Mouse (Mus musculus) kidney, embryonic 14.5 days (tissue): ENCODE measurements around the gene Hmox2. TPM values are rescaled to one million over a fixed set of nuclear protein-coding genes. Genes with fewer than 3 reads are reported as not detected.

Source experiments
- ATAC-seq: fragments of 200-750 bp; cut with Nextera tagmentation; 2 replicates; pipeline ENCODE4 v1.8.0; 2017; ENCODE audit warnings: moderate number of reproducible peaks, mild to moderate bottlenecking, moderate TSS enrichment, moderate library complexity; ENCODE audit not compliant: low FRiP score, low TSS enrichment
- H3K27ac ChIP-seq: fragments of 300-500 bp; sonication (generic); 2 replicates; pipeline ENCODE4 v1.5.1; 2014; ENCODE audit warnings: low read depth, mild to moderate bottlenecking, low read length, moderate library complexity, mixed read lengths
- H3K27me3 ChIP-seq: fragments of 300-500 bp; sonication (generic); 2 replicates; pipeline ENCODE4 v1.6.1; 2014; ENCODE audit warnings: mild to moderate bottlenecking, low read length; ENCODE audit not compliant: control insufficient read depth, insufficient read depth
- H3K36me3 ChIP-seq: fragments of 300-500 bp; sonication (generic); 2 replicates; pipeline ENCODE4 v1.6.1; 2014; ENCODE audit warnings: low read length, mixed read lengths; ENCODE audit not compliant: control insufficient read depth, insufficient read depth
- H3K4me1 ChIP-seq: fragments of 300-500 bp; sonication (generic); 2 replicates; pipeline ENCODE4 v1.6.1; 2014; ENCODE audit warnings: low read length, mixed read lengths; ENCODE audit not compliant: control insufficient read depth, insufficient read depth
- H3K4me2 ChIP-seq: fragments of 300-500 bp; sonication (generic); replicated peaks from 2 replicates; pipeline ENCODE4 v1.6.1; 2014; ENCODE audit warnings: low read depth, mild to moderate bottlenecking, low read length
- H3K4me3 ChIP-seq: fragments of 300-500 bp; sonication (generic); 2 replicates; pipeline ENCODE4 v1.5.1; 2014; ENCODE audit warnings: mild to moderate bottlenecking, low read length
- H3K9ac ChIP-seq: fragments of 300-500 bp; sonication (generic); 2 replicates; pipeline ENCODE4 v1.6.1; 2014; ENCODE audit warnings: low read depth, mild to moderate bottlenecking, low read length, moderate library complexity
- H3K9me3 ChIP-seq: fragments of 300-500 bp; sonication (generic); 2 replicates; pipeline ENCODE4 v1.6.1; 2016; ENCODE audit warnings: low read length; ENCODE audit not compliant: control insufficient read depth
- WGBS: fragments of 180-500 bp; shearing (Covaris S2); extraction: QIAGEN DNeasy Blood & Tissue Kit; methylation state at CpG from one replicate; pipeline ENCODE4 v1.1.7; 2014; 5-methylcytosine and 5-hydroxymethylcytosine counted together
- polyA plus RNA-seq: library from polyadenylated mRNA; unstranded; fragments of >200 nt; fragmentation: Nextera tagmentation; extraction: Ambion mirVana; gene quantifications from 2 replicates; pipeline ENCODE4 v1.2.1, GENCODE M21; 2014

The Hmox2 gene
- polyA plus RNA-seq, 1 experiment from 2014 or later = 103 TPM

GRCm38 (mm10) chr16:4789311-4789768 is 63.2 kb downstream of the Hmox2 start:
- Histone ChIP-seq H3K9me3 (no peaks in the 10 kb centered on the region), H3K4me3 (peak overlapping the region; percentile 87), H3K4me1 (peaks cover 26% of the 10 kb centered on the region), H3K4me2 (peak overlapping the region; percentile 72), H3K36me3 (no peaks in the 10 kb centered on the region; the same call in 1 of the 2 replicates), H3K27me3 (no peaks in the 10 kb centered on the region), H3K27ac (peak overlapping the region; percentile 98), H3K9ac (peak overlapping the region; percentile 89)
- peak; percentile 58 for ATAC-seq
- WGBS = under 1% methylated on average over 29 of the region's 29 CpGs

DNA sequence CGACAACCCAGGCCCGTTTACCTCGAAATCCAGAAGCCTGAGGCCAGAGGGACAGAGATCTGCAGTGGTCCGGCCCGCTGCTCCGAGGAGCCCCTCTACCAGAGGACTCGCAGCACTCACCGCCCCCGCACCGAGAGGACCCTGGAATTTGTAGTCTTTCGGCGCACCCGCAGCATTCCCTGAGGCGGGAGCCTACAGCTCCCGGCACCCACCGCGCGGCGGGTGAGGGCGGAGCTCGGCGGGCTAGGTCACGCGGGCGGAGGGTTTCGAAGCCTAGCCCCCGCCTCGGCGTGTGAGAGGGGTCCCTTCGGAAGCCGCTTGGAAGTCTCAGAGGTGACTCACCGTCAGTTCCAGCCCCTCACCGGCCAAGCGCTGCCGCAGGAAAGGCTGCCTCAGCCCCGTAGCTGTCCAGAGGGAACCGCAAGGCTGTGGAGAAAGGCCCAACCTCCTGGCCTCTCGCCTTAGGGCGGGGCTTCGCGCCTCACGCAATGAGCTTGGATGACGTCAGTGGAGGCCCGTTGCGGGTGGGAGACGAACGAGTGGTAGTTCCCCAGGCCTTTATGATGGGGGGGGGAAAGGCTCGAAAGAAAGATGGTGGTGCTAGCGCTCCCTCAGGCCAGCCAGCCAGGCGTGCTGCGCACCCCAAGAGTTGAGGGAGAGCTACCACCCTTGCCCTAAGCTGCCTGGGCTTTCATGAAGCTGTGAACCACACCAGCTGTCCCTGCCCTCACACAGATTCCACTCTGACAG is 63.8 kb downstream of the Hmox2 start, which contains the start of gene Cdip1:
Cdip1 (minus strand) TSS at position 483 of the 750 bp plus-strand sequence.
- no peaks in the 10 kb centered on the region for H3K27me3 ChIP-seq
- WGBS = under 1% methylated on average over 51 of the region's 51 CpGs
- peak within 1 kb of the TSS; percentile 89 for H3K9ac ChIP-seq
- peak within 1 kb of the TSS; percentile 98 for H3K27ac ChIP-seq
- peak within 1 kb of the TSS; percentile 87 for H3K4me3 ChIP-seq
- H3K36me3 ChIP-seq = no peaks in the 10 kb centered on the region
- H3K4me2 ChIP-seq = peak within 1 kb of the TSS; percentile 72
- no peaks in the 10 kb centered on the region for H3K9me3 ChIP-seq
- ATAC-seq = peak; percentile 98
- peaks cover 25% of the 10 kb centered on the region for H3K4me1 ChIP-seq

DNA sequence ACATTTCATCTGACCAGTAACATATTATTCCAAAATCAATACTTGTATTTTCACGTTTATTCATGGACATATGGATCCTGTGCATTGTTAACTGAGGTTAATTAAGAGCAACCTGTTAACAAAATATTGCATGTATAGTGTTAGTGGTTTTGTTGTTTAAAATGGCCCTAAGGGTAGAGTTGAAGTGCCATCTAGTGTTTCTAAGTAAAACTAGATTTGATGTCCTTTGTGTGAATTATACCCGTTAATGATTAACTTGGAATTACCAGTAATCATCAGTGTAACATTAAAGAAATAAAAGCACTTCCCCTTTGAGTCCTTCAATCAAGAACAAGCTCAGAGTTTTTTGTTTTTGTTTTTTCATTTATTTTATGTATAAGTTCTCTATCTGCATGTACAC is 65.2 kb downstream of the Hmox2 start:
- Histone ChIP-seq H3K4me1 (peaks cover 19% of the 10 kb centered on the region), H3K27me3 (no peaks in the 10 kb centered on the region), H3K9ac (no peak overlapping the region), H3K27ac (no peak overlapping the region), H3K4me3 (no peak overlapping the region), H3K36me3 (no peaks in the 10 kb centered on the region), H3K4me2 (no peak overlapping the region), H3K9me3 (no peaks in the 10 kb centered on the region)
- no peak for ATAC-seq
- 56% methylated on average over 2 of the region's 2 CpGs for WGBS

- Histone ChIP-seq H3K9ac (no peak overlapping the region), H3K4me3 (no peak overlapping the region), H3K36me3 (no peaks in the 10 kb centered on the region), H3K27me3 (no peaks in the 10 kb centered on the region), H3K27ac (no peak overlapping the region), H3K4me2 (no peak overlapping the region), H3K4me1 (no peaks in the 10 kb centered on the region), H3K9me3 (no peaks in the 10 kb centered on the region)
- 82% methylated on average over 4 of the region's 4 CpGs for WGBS
- ATAC-seq = no peak
Measured at GRCm38 (mm10) chr16:4796631-4797030, 70.5 kb downstream of the Hmox2 start.

Other genes with a start within 250 kb of the Hmox2 start
- gene Srl, start 184.5 kb upstream of the Hmox2 start, polyA plus RNA-seq = 7.7 and 21.1 TPM in 2 replicates
- 24.5 and 25.7 TPM in 2 replicates for gene Tfap4, start 166.5 kb upstream of the Hmox2 start, polyA plus RNA-seq
- 42.4 and 47.3 TPM in 2 replicates for gene Glis2, start 131.6 kb upstream of the Hmox2 start, polyA plus RNA-seq
- 102 and 116 TPM in 2 replicates for gene Pam16, start 101.4 kb upstream of the Hmox2 start, polyA plus RNA-seq
- 14.4 and 16.1 TPM in 2 replicates for gene Vasn, start 86.4 kb upstream of the Hmox2 start, polyA plus RNA-seq
- 46.3 and 68.8 TPM in 2 replicates for gene Dnaja3, start 86.4 kb upstream of the Hmox2 start, polyA plus RNA-seq
- 12.0 and 16.4 TPM in 2 replicates for gene Coro7, start 46.6 kb upstream of the Hmox2 start, polyA plus RNA-seq
- gene Nmral1, start 7.0 kb upstream of the Hmox2 start, polyA plus RNA-seq = 132 and 145 TPM in 2 replicates
- gene Cdip1, start 63.9 kb downstream of the Hmox2 start, polyA plus RNA-seq = 67.2 and 98.0 TPM in 2 replicates
- gene 4930562C15Rik, start 109.1 kb downstream of the Hmox2 start, polyA plus RNA-seq = 0.89 TPM in 1 of 2 replicates, not detected in the other
- gene Ubald1, start 154.0 kb downstream of the Hmox2 start, polyA plus RNA-seq = 37.2 and 39.7 TPM in 2 replicates
- gene Mgrn1, start 159.9 kb downstream of the Hmox2 start, polyA plus RNA-seq = 54.0 and 89.2 TPM in 2 replicates
- 153 and 160 TPM in 2 replicates for gene Nudt16l1, start 212.4 kb downstream of the Hmox2 start, polyA plus RNA-seq
- gene Anks3, start 237.8 kb downstream of the Hmox2 start, polyA plus RNA-seq = 45.6 and 61.3 TPM in 2 replicates